Mouse (Mus musculus) spleen, postnatal 0 days (tissue): ENCODE measurements around the gene Alpi. TPM values are rescaled to one million over a fixed set of nuclear protein-coding genes. Genes with fewer than 3 reads are reported as not detected.

ENCODE experiments used
- polyA plus RNA-seq: library from polyadenylated mRNA; unstranded; fragments of >200 nt; fragmentation: Nextera tagmentation; extraction: Ambion mirVana; gene quantifications from 2 replicates; pipeline ENCODE4 v1.2.1, GENCODE M21; 2015

Gene Alpi
- not detected in 2 replicates for polyA plus RNA-seq

DNA sequence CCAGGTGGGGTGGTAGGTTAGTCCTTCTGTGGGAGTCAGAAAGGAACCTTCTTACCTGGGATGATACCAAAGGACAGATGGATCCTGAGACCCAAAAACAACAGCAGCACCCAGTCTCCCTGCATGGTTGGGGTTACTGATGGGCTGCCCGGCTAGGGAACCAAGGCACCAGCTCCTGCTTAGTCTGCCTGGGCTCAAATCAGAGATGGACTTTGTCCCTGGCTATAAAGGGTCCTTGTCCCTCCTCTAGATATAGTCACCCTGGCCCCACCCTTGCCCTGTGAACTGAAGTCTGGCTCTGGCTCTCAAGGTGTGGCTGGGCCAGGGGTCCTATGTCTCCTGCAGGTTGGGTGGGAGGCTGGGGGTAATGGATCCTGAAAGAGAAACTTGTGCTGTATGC is at the start of gene Alpi:
Gene Alpi (minus strand): TSS at position 196 of the 400 bp plus-strand sequence.

DNA sequence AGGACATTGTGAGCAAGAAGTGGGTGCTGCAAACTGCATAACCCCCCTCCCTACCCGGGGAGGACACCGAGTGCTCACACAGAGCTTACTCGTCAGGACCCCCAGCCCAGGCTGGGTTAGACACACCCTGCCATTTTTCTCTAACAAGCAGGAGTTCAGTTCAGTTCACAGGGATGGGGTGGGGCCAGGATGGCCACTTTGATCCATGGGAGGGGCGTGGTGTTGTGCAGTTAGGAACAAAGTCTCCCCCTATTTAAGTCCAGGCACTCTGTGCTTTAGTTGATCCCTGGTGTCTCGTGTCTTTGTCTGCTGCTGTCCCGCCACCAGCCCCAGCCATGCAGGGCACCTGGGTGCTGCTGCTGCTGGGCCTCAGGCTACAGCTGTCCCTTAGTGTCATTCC is 23.3 kb upstream of the Alpi start, which contains the start of gene Akp3:
Gene Akp3 (plus strand): TSS at position 301 of the 400 bp plus-strand sequence.

DNA sequence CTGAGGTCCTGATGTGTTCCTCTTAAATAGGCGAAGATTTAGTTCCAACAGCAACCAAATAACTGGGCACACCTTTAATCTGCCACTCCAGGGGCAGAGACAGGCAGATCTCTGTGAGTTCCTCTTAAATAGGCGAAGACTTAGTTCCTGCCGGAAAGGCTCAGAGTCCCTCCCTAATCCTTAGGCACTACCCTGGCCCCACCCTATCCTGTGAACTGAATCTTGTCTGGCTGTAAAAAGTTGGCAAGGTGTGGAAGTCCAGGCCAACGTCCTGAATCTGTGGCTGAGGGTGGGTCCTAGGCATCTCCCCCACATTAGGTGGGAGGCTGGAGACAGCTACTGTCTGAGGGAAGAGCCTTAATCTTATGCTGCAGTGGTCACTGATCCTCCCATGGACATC is 11.6 kb downstream of the Alpi start, which contains the start of gene Alppl2:
Gene Alppl2 (minus strand): TSS at position 101 of the 400 bp plus-strand sequence.

Other genes with a start within 250 kb of the Alpi start
- gene Alppl2, start 11.7 kb downstream of the Alpi start, polyA plus RNA-seq = 0.08 and 0.10 TPM in 2 replicates
- not detected in 2 replicates for gene Akp3, start 23.4 kb upstream of the Alpi start, polyA plus RNA-seq
- 0.90 and 0.92 TPM in 2 replicates for gene Ecel1, start 54.9 kb upstream of the Alpi start, polyA plus RNA-seq
- not detected in 2 replicates for gene Prss56, start 81.7 kb upstream of the Alpi start, polyA plus RNA-seq
- not detected in 2 replicates for gene Chrnd, start 89.0 kb upstream of the Alpi start, polyA plus RNA-seq
- gene Chrng, start 103.1 kb upstream of the Alpi start, polyA plus RNA-seq = 0.05 TPM in 1 of 2 replicates, not detected in the other
- gene Eif4e2, start 112.3 kb upstream of the Alpi start, polyA plus RNA-seq = 88.2 and 88.3 TPM in 2 replicates
- 4.4 and 5.2 TPM in 2 replicates for gene Efhd1, start 162.8 kb upstream of the Alpi start, polyA plus RNA-seq
- 25.3 and 26.4 TPM in 2 replicates for gene Gigyf2, start 225.4 kb upstream of the Alpi start, polyA plus RNA-seq